Mouse (Mus musculus): Measurements from ENCODE around the gene Ints14.

DNA sequence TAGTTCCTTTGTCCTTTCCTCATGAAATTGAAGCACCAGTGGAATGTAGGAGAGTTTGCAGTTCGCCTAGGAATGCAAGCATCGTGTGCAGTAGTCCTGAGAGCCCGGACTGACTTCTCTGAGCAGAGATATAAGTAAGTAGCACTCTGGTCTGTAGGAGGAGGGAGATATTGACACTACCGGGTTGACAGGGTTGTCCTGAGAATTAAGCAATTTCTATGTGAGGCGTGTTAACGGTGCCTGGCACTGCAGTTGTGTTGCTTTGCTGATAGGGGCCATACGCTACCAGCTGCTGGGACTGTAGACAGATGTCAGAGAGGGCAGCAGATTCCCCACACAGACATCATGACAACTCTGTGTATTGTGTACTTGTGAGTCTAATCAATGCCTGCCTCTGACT is 7.5 kb upstream of the Ints14 start:
- TF ChIP-seq CTCF (conservative IDR thresholded peaks at IDR 0.05; ENCODE audit: insufficient read depth, insufficient read length, low read depth, low read length), result no peak
- no peak for TF ChIP-seq POLR2A (IDR thresholded peaks at IDR 0.05; ENCODE audit: low read depth, low read length)
